Mouse (Mus musculus): ENCODE measurements at regions not wholly inside any gene's neighbourhood (a gene's known extent, or its start where the extent isn't known, plus 50 kb on each side); places are given as distances from the start of the nearest gene placed in this dataset.

- no peak for DNase-seq
- no peaks in the 10 kb centered on the region for H3K36me3 ChIP-seq (ENCODE audit: control insufficient read depth, insufficient read depth, low read length)
- H3K4me1 ChIP-seq (replicated peaks; ENCODE audit: control insufficient read depth, insufficient read depth, low read length), result peaks cover 3% of the 10 kb centered on the region; the same call in 1 of the 2 replicates
- WGBS, result 94% methylated on average over 10 of the region's 10 CpGs
- H3K27me3 ChIP-seq (ENCODE audit: control insufficient read depth, insufficient read depth, low read length), result no peaks in the 10 kb centered on the region
- no peak for TF ChIP-seq CTCF (IDR thresholded peaks at IDR 0.05; ENCODE audit: borderline replicate concordance, control insufficient read depth, extremely low read depth, insufficient read depth, low read length, poor library complexity)
- no peak for TF ChIP-seq POLR2A (IDR thresholded peaks at IDR 0.05; ENCODE audit: control insufficient read depth, extremely low read depth, insufficient read depth, low read length, poor library complexity)
- no peak overlapping the region for H3K27ac ChIP-seq (ENCODE audit: control insufficient read depth, insufficient read depth, low read length)
- no peak overlapping the region for H3K4me3 ChIP-seq (ENCODE audit: control insufficient read depth, insufficient read depth, low read length)
Measured at GRCm38 (mm10) chr19:57546519-57546918, 64.3 kb upstream of the Atrnl1 start.

DNA sequence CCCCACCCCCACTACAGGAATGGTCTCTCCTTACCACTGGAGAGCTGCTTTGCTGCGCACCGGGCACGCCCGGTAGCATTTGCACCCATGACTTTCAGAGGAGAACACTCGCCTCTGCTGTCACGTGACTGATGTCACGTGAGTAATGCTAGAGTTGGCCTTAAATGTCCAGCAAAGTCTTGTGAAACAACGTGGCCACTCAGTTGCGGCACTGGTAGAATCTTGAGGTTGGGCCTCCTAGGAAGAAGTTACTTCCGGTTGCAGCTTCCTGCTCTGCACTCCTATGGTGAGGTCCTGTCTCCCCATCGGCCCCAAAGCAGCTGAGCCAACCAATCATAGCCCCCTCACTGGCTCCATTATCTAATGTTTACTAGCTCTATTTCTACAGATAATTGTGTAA, 62.7 kb upstream of the Atrnl1 start:
- Histone ChIP-seq H3K27ac (ENCODE audit: control insufficient read depth, insufficient read depth, low read length) (no peak overlapping the region), H3K4me1 (replicated peaks; ENCODE audit: control insufficient read depth, insufficient read depth, low read length) (peaks cover 3% of the 10 kb centered on the region; the same call in 1 of the 2 replicates), H3K36me3 (ENCODE audit: control insufficient read depth, insufficient read depth, low read length) (no peaks in the 10 kb centered on the region), H3K27me3 (ENCODE audit: control insufficient read depth, insufficient read depth, low read length) (no peaks in the 10 kb centered on the region), H3K4me3 (ENCODE audit: control insufficient read depth, insufficient read depth, low read length) (no peak overlapping the region)
- 69% methylated on average over 11 of the region's 11 CpGs for WGBS
- no peak for DNase-seq
- TF ChIP-seq POLR2A (IDR thresholded peaks at IDR 0.05; ENCODE audit: control insufficient read depth, extremely low read depth, insufficient read depth, low read length, poor library complexity), result no peak
- TF ChIP-seq CTCF (IDR thresholded peaks at IDR 0.05; ENCODE audit: borderline replicate concordance, control insufficient read depth, extremely low read depth, insufficient read depth, low read length, poor library complexity), result no peak

- no peaks in the 10 kb centered on the region for H3K36me3 ChIP-seq (ENCODE audit: control insufficient read depth, insufficient read depth, low read length)
- no peak for TF ChIP-seq CTCF (IDR thresholded peaks at IDR 0.05; ENCODE audit: borderline replicate concordance, control insufficient read depth, extremely low read depth, insufficient read depth, low read length, poor library complexity)
- no peak for TF ChIP-seq POLR2A (IDR thresholded peaks at IDR 0.05; ENCODE audit: control insufficient read depth, extremely low read depth, insufficient read depth, low read length, poor library complexity)
- no peaks in the 10 kb centered on the region for H3K27me3 ChIP-seq (ENCODE audit: control insufficient read depth, insufficient read depth, low read length)
- no peak overlapping the region for H3K27ac ChIP-seq (ENCODE audit: control insufficient read depth, insufficient read depth, low read length)
- H3K4me3 ChIP-seq (ENCODE audit: control insufficient read depth, insufficient read depth, low read length), result no peak overlapping the region
- peaks cover 3% of the 10 kb centered on the region; the same call in 1 of the 2 replicates for H3K4me1 ChIP-seq (replicated peaks; ENCODE audit: control insufficient read depth, insufficient read depth, low read length)
- 62% methylated on average over 11 of the region's 11 CpGs for WGBS
- DNase-seq, result no peak
Measured at GRCm38 (mm10) chr19:57548661-57549060, 62.2 kb upstream of the Atrnl1 start.

DNA sequence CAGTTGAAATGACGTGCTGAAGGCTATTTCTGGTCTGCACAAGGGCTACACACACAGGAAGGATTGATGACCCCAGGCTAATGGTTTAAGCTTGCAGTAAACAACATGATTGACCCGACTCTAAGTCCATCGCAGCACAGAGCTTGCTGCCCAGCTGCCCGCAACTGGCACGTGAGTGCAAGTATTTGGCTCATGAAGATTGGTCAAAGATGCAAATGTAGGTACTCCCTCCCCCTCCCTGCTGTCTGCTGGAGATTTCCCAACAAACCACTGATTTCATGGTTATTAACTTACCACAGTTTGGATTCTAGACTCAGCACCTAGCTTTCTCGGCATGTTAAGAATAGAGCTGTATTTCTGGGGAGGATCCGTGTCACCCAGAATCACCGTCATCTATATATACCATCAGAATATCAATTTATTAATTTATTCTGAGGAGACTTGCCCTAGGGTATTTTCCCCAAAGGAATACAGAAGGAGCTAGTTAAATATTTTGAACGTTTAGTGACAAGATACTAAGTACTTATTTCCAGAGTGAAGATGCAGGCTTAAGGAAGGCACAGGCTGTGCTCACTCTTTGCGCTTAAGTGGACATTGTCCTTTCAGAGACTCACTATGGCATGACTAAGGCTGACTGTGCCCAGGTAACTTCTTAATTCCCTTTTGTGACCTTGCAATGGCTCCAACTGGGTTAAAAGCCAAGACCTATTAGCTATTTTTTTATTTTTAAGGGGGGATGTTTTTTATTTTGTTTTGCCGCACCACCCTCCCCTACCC, 57.7 kb upstream of the Atrnl1 start:
- no peak for DNase-seq
- no peak overlapping the region for H3K27ac ChIP-seq (ENCODE audit: control insufficient read depth, insufficient read depth, low read length)
- no peak for TF ChIP-seq CTCF (IDR thresholded peaks at IDR 0.05; ENCODE audit: borderline replicate concordance, control insufficient read depth, extremely low read depth, insufficient read depth, low read length, poor library complexity)
- TF ChIP-seq POLR2A (IDR thresholded peaks at IDR 0.05; ENCODE audit: control insufficient read depth, extremely low read depth, insufficient read depth, low read length, poor library complexity), result no peak
- H3K4me3 ChIP-seq (ENCODE audit: control insufficient read depth, insufficient read depth, low read length), result no peak overlapping the region
- H3K27me3 ChIP-seq (ENCODE audit: control insufficient read depth, insufficient read depth, low read length), result no peaks in the 10 kb centered on the region
- WGBS, result 95% methylated on average over 11 of the region's 11 CpGs
- H3K4me1 ChIP-seq (replicated peaks; ENCODE audit: control insufficient read depth, insufficient read depth, low read length), result peaks cover under 1% of the 10 kb centered on the region; the same call in 1 of the 2 replicates
- no peaks in the 10 kb centered on the region for H3K36me3 ChIP-seq (ENCODE audit: control insufficient read depth, insufficient read depth, low read length)

- H3K4me3 ChIP-seq (ENCODE audit: control insufficient read depth, insufficient read depth, low read length), result no peak overlapping the region
- no peaks in the 10 kb centered on the region for H3K36me3 ChIP-seq (ENCODE audit: control insufficient read depth, insufficient read depth, low read length)
- WGBS, result 52% methylated on average over 6 of the region's 6 CpGs
- no peak for DNase-seq
- no peak overlapping the region for H3K27ac ChIP-seq (ENCODE audit: control insufficient read depth, insufficient read depth, low read length)
- no peaks in the 10 kb centered on the region for H3K27me3 ChIP-seq (ENCODE audit: control insufficient read depth, insufficient read depth, low read length)
- no peak for TF ChIP-seq POLR2A (IDR thresholded peaks at IDR 0.05; ENCODE audit: control insufficient read depth, extremely low read depth, insufficient read depth, low read length, poor library complexity)
- TF ChIP-seq CTCF (IDR thresholded peaks at IDR 0.05; ENCODE audit: borderline replicate concordance, control insufficient read depth, extremely low read depth, insufficient read depth, low read length, poor library complexity), result no peak
- H3K4me1 ChIP-seq (replicated peaks; ENCODE audit: control insufficient read depth, insufficient read depth, low read length), result no peaks in the 10 kb centered on the region
Measured at GRCm38 (mm10) chr19:57554086-57554485, 56.7 kb upstream of the Atrnl1 start.

- no peak for TF ChIP-seq CTCF (IDR thresholded peaks at IDR 0.05; ENCODE audit: borderline replicate concordance, control insufficient read depth, extremely low read depth, insufficient read depth, low read length, poor library complexity)
Measured at GRCm38 (mm10) chr19:57555313-57555712, 55.5 kb upstream of the Atrnl1 start.

More at GRCm38 (mm10) chr19:57555313-57555712, 55.5 kb upstream of the Atrnl1 start:
- WGBS, result 89% methylated on average over 5 of the region's 5 CpGs
- no peak overlapping the region for H3K4me3 ChIP-seq (ENCODE audit: control insufficient read depth, insufficient read depth, low read length)
- H3K27me3 ChIP-seq (ENCODE audit: control insufficient read depth, insufficient read depth, low read length), result no peaks in the 10 kb centered on the region
- no peaks in the 10 kb centered on the region for H3K36me3 ChIP-seq (ENCODE audit: control insufficient read depth, insufficient read depth, low read length)
- H3K27ac ChIP-seq (ENCODE audit: control insufficient read depth, insufficient read depth, low read length), result no peak overlapping the region
- H3K4me1 ChIP-seq (replicated peaks; ENCODE audit: control insufficient read depth, insufficient read depth, low read length), result no peaks in the 10 kb centered on the region
- DNase-seq, result no peak
